8 mouse cellular contexts compared by ENCODE assay signal in genomic region chr6:70804632-70805031, GRCm38 (mm10). TPM values are rescaled to one million over a fixed set of nuclear protein-coding genes. Genes with fewer than 3 reads are reported as not detected.
DNase-seq lines count a peak whose midpoint lies in the region; ATAC-seq lines count a peak whose summit lies in the region.

No protein-coding gene starts in this region.

- no peak overlapping the region for H3K27ac ChIP-seq in midbrain, embryonic 16.5 days (ENCODE audit: low read length)

- peak overlapping the region; percentile 32 for H3K4me2 ChIP-seq in midbrain, embryonic 16.5 days (ENCODE audit: low read length)

- ATAC-seq in midbrain, embryonic 16.5 days: peak; percentile 54

- H3K9ac ChIP-seq in midbrain, embryonic 16.5 days (ENCODE audit: low read depth, low read length): no peak overlapping the region

- no peak overlapping the region for H3K4me3 ChIP-seq in midbrain, embryonic 16.5 days (ENCODE audit: low read depth, low read length)

- peaks cover 9% of the 10 kb centered on the region for H3K4me1 ChIP-seq in midbrain, embryonic 16.5 days (ENCODE audit: control insufficient read depth, insufficient read depth, low read length)

- peak; percentile 28 to 41 for DNase-seq in layer of hippocampus, postnatal 10 days (ENCODE audit: low spot score in 2 of 2)
- DNase-seq in layer of hippocampus, adult 9-11 months: no peak
- peak; percentile 62 for DNase-seq in MEL-GATA-1-ER (ENCODE audit: extremely low read depth, low read depth)
- peak; percentile 63 for DNase-seq in embryo, embryonic 11 days
- peak; percentile 26 for DNase-seq in heart, postnatal 4 days
- DNase-seq in layer of hippocampus, postnatal 14 days (ENCODE audit: low spot score in 2 of 2): peak; percentile 26 to 29
- DNase-seq in urinary bladder, postnatal 10 days (ENCODE audit: low spot score): no peak

- no peaks in the 10 kb centered on the region for H3K36me3 ChIP-seq in midbrain, embryonic 16.5 days (ENCODE audit: control insufficient read depth, insufficient read depth, low read length)

- H3K27me3 ChIP-seq in midbrain, embryonic 16.5 days (ENCODE audit: control insufficient read depth, insufficient read depth, low read depth, low read length): no peaks in the 10 kb centered on the region

- no peaks in the 10 kb centered on the region for H3K9me3 ChIP-seq in midbrain, embryonic 16.5 days (replicated peaks; ENCODE audit: control insufficient read depth, low read length, poor library complexity, severe bottlenecking)

- WGBS in midbrain, embryonic 16.5 days: 23% methylated on average over 3 of the region's 3 CpGs

RNA-seq across cellular contexts. Expression of gene Rpia, which starts 12.6 kb away (rescaled TPM):
- 10 to 100 TPM; 11.9 to 15.7 TPM for total RNA-seq in layer of hippocampus, postnatal 10 days (2021)
- total RNA-seq in heart, postnatal 4 days (2021): 1 to 10 TPM; 8.1 to 8.8 TPM
- 10 to 100 TPM; 10.1 to 10.3 TPM for total RNA-seq in layer of hippocampus, postnatal 14 days (2021)
- polyA plus RNA-seq in midbrain, embryonic 16.5 days (2015; fragmentation: Nextera tagmentation; extraction: Ambion mirVana): 2.6 and 2.9 TPM in 2 replicates

RNA-seq across cellular contexts. Expression of gene Eif2ak3, which starts 39.7 kb away (rescaled TPM):
- total RNA-seq in layer of hippocampus, postnatal 10 days (2021): 10 to 100 TPM; 18.3 to 21.6 TPM
- 10 to 100 TPM; 12.6 to 13.7 TPM for total RNA-seq in heart, postnatal 4 days (2021)
- total RNA-seq in layer of hippocampus, postnatal 14 days (2021): 10 to 100 TPM; 24.7 to 24.8 TPM
- polyA plus RNA-seq in midbrain, embryonic 16.5 days (2015; fragmentation: Nextera tagmentation; extraction: Ambion mirVana): 12.5 and 13.4 TPM in 2 replicates

Comparison
In these comparisons a context has a peak if more than half of its experiments do, and no peak if none do; other contexts are left out.
1. DNase-seq: peak in layer of hippocampus, postnatal 10 days (2 of 2), MEL-GATA-1-ER (single experiment), embryo, embryonic 11 days (single experiment), heart, postnatal 4 days (single experiment) and layer of hippocampus, postnatal 14 days (2 of 2); none in layer of hippocampus, adult 9-11 months (single experiment) and urinary bladder, postnatal 10 days (single experiment).